Mouse (Mus musculus): ENCODE results near the gene Stag1.

- TF ChIP-seq GATA1 (IDR thresholded peaks at IDR 0.05; ENCODE audit: borderline replicate concordance, low read length), result no peak
- no peak for TF ChIP-seq FLI1 (IDR thresholded peaks at IDR 0.05; ENCODE audit: low read length)
These were observed 381.1 kb downstream of the Stag1 start for GRCm38 (mm10) chr9:100978666-100979065.

Measured in megakaryocyte, embryonic 14.5 days (primary cell).